Mouse (Mus musculus) adipocyte (in vitro differentiated cells): Measurements from ENCODE around the gene Smarcb1.

ENCODE experiments used
- DNase-seq: peaks from one replicate; pipeline ENCODE4 v3.0.0-alpha.2; 2016; ENCODE audit warnings: low spot score

The Smarcb1 gene

GRCm38 (mm10) chr10:75934991-75935390 is 13.6 kb upstream of the Smarcb1 start:
- no peak for DNase-seq

- no peak for DNase-seq
Observed at GRCm38 (mm10) chr10:75932891-75933290, 11.5 kb upstream of the Smarcb1 start, which contains the start of gene Chchd10. TSS of gene Chchd10 (plus strand) at chr10:75933130.

GRCm38 (mm10) chr10:75932081-75932678 is 10.8 kb upstream of the Smarcb1 start:
- peak; percentile 54 for DNase-seq

- DNase-seq: no peak
Observed at GRCm38 (mm10) chr10:75931311-75931710, 9.9 kb upstream of the Smarcb1 start.

GRCm38 (mm10) chr10:75930304-75930703 is 8.9 kb upstream of the Smarcb1 start:
- DNase-seq: peak; percentile 53

GRCm38 (mm10) chr10:75926396-75926795 is 5.0 kb upstream of the Smarcb1 start:
- DNase-seq: no peak

- peak; percentile 51 for DNase-seq
Observed at GRCm38 (mm10) chr10:75924324-75924723, 2.9 kb upstream of the Smarcb1 start.

GRCm38 (mm10) chr10:75921726-75922560 is 526 bp upstream of the Smarcb1 start:
- DNase-seq: peak; percentile 73

GRCm38 (mm10) chr10:75919026-75919425 is 2.4 kb downstream of the Smarcb1 start:
- no peak for DNase-seq

- DNase-seq: peak; percentile 28
Observed at GRCm38 (mm10) chr10:75916840-75917239, 4.6 kb downstream of the Smarcb1 start.

- no peak for DNase-seq
Observed at GRCm38 (mm10) chr10:75915557-75915956, 5.9 kb downstream of the Smarcb1 start.

- no peak for DNase-seq
Observed at GRCm38 (mm10) chr10:75913013-75913589, 8.3 kb downstream of the Smarcb1 start.

- DNase-seq: no peak
Observed at GRCm38 (mm10) chr10:75910698-75911097, 10.7 kb downstream of the Smarcb1 start.

GRCm38 (mm10) chr10:75906882-75907281 is 14.5 kb downstream of the Smarcb1 start:
- no peak for DNase-seq

GRCm38 (mm10) chr10:75904391-75904790 is 17.0 kb downstream of the Smarcb1 start:
- DNase-seq: no peak

GRCm38 (mm10) chr10:75898846-75899245 is 22.6 kb downstream of the Smarcb1 start:
- DNase-seq: peak; percentile 96

- DNase-seq: peak; percentile 60
Observed at GRCm38 (mm10) chr10:75898039-75898564, 23.3 kb downstream of the Smarcb1 start.

GRCm38 (mm10) chr10:75897373-75897772 is 24.0 kb downstream of the Smarcb1 start:
- peak; percentile 75 for DNase-seq

- no peak for DNase-seq
Observed at GRCm38 (mm10) chr10:75896208-75896607, 25.2 kb downstream of the Smarcb1 start.

GRCm38 (mm10) chr10:75895730-75896129 is 25.7 kb downstream of the Smarcb1 start:
- DNase-seq: no peak

- DNase-seq: no peak
Observed at GRCm38 (mm10) chr10:75894601-75895000, 26.8 kb downstream of the Smarcb1 start.

GRCm38 (mm10) chr10:75893089-75893750 is 28.2 kb downstream of the Smarcb1 start, which contains the start of gene Derl3:
TSS of gene Derl3 (plus strand) at chr10:75893413.
- DNase-seq: no peak
